ENCODE assay signal across 8 mouse cellular contexts in the genomic region with DNA sequence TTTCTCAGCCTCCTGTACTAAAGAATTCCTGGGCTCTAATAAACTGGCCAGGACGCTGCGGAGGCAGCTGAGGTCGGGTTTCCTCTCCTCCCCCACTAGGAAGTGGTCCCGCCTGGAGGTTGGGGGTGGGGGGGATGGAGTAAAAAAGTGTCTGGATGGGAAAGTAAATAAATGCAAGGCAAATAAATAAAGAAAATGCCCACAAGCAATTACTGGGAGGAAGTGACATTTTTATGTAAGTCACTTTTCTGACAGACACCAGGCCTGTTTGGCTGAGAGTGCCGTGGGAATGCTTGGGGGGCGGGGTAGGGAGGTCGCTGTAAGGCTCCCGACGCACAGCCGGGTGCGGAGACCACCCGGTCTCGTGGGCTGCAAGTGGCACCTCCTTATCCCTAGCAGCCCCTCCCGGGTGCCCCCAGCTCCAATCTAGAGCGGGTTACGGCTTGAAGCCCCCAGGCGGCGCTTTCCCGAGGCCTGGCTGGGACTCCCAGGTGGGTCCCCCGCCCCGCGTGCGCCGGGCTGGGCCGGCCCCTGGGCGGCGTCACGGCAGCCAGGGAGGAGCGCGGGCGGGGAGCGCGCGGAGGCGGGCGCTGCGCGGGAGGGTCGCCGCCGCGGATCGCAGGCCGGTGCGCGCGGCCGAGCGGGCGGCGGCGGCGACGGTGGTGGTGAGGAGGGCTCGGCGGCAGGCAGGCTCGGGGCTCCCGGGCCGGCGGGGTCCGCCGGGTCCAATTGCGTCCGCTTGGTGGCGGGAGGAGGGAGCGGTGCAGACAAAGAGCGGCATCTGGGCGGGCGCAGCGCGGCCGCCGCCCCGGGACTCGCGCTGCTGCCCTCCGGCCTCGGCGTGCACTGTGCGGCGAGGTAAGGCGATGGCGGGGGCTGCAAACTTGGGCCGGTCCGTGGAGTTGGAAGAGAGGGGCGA. TPM values are rescaled to one million over a fixed set of nuclear protein-coding genes. Genes with fewer than 3 reads are reported as not detected.
DNase-seq lines count a peak whose midpoint lies in the region; ATAC-seq and TF ChIP-seq lines count a peak whose summit lies in the region.

No protein-coding gene starts in this region.

- peaks cover 11% of the 10 kb centered on the region for H3K4me1 ChIP-seq in hindbrain, postnatal 0 days (ENCODE audit: insufficient read depth, low read length)

- intact Hi-C loops in left cerebral cortex, postnatal 14 days (cut with DNase I): loop anchor here (5.0 kb wide), 3 partner anchors 57 to 292 kb away; no protein-coding TSS in a partner anchor

- H3K27ac ChIP-seq in hindbrain, postnatal 0 days: peak overlapping the region; percentile 84

- no peaks in the 10 kb centered on the region for H3K9me3 ChIP-seq in hindbrain, postnatal 0 days (ENCODE audit: low read length)

- 2% methylated on average over 55 of the region's 86 CpGs for WGBS in hindbrain, postnatal 0 days

- H3K9ac ChIP-seq in hindbrain, postnatal 0 days (replicated peaks; ENCODE audit: low read length): peak overlapping the region; percentile 95

- no peaks in the 10 kb centered on the region for H3K27me3 ChIP-seq in hindbrain, postnatal 0 days (ENCODE audit: insufficient read depth, low read length)

- peak overlapping the region; percentile 89 for H3K4me2 ChIP-seq in hindbrain, postnatal 0 days (ENCODE audit: low read depth, low read length)

- peak overlapping the region; percentile 96 for H3K4me3 ChIP-seq in hindbrain, postnatal 0 days (ENCODE audit: low read length)

- ATAC-seq in hindbrain, postnatal 0 days: peak; percentile 93
- ATAC-seq in megakaryocyte progenitor cell, adult 5-6 weeks (replicated peaks; ENCODE audit: poor library complexity): peak; percentile 65

- no peaks in the 10 kb centered on the region for H3K36me3 ChIP-seq in hindbrain, postnatal 0 days (ENCODE audit: insufficient read depth, low read length)

- peak; percentile 85 for DNase-seq in ZHBTc4 (ENCODE audit: low read depth, low spot score)
- peak; percentile 68 to 77 for DNase-seq in cerebellum, postnatal 36 days
- peak; percentile 53 to 66 for DNase-seq in gastrocnemius, adult 8-10 months (ENCODE audit: low spot score in 2 of 2)
- peak; percentile 88 for DNase-seq in hindbrain, postnatal 0 days (ENCODE audit: low spot score)
- peak; percentile 50 to 74 for DNase-seq in left cerebral cortex, postnatal 14 days (ENCODE audit: low spot score in 2 of 2)
- DNase-seq in right cerebral cortex, postnatal 25 days: peak; percentile 85
- DNase-seq in urinary bladder, postnatal 4 days (ENCODE audit: low spot score in 2 of 2): peak; percentile 76 to 77

- peak; percentile 18 for TF ChIP-seq CTCF in hindbrain, postnatal 0 days (IDR thresholded peaks at IDR 0.05; ENCODE audit: low read depth)

RNA-seq across cellular contexts. Expression of a gene that starts 1.1 kb away (rescaled TPM):
- 10 to 100 TPM; 15.5 to 20.4 (median 19.0) TPM for total RNA-seq in gastrocnemius, adult 8-10 months (2022)
- total RNA-seq in hindbrain, postnatal 0 days (2014; rRNA removed): 65.1 and 65.6 TPM in 2 replicates
- 28.9 and 32.2 TPM in 2 replicates for polyA plus RNA-seq in hindbrain, postnatal 0 days (2015; fragmentation: Nextera tagmentation; extraction: Ambion mirVana)
- 10 to 100 TPM; 33.4 to 33.7 TPM for total RNA-seq in left cerebral cortex, postnatal 14 days (2021)
- 5.4 and 9.8 TPM in 2 replicates for total RNA-seq in megakaryocyte progenitor cell, adult 5-6 weeks (2015)
- total RNA-seq in megakaryocyte progenitor cell, adult 5-6 weeks (2017): 14.5 and 15.8 TPM in 2 replicates

Comparison
In these comparisons a context has a peak if more than half of its experiments do, and no peak if none do; other contexts are left out.
1. Peak in every context shown above with its lines: DNase-seq, ATAC-seq, H3K4me3 ChIP-seq and H3K27ac ChIP-seq.